Mouse (Mus musculus): Measurements from ENCODE around the gene Il22ra1. TPM values are rescaled to one million over a fixed set of nuclear protein-coding genes. Genes with fewer than 3 reads are reported as not detected.
A peak's percentile ranks its signal among the peaks of the same experiment; 100 is the strongest.

The Il22ra1 gene
- total and polyA plus RNA-seq, 2 experiments from 2014 or later, result 0.84 TPM; not detected in 1

DNA sequence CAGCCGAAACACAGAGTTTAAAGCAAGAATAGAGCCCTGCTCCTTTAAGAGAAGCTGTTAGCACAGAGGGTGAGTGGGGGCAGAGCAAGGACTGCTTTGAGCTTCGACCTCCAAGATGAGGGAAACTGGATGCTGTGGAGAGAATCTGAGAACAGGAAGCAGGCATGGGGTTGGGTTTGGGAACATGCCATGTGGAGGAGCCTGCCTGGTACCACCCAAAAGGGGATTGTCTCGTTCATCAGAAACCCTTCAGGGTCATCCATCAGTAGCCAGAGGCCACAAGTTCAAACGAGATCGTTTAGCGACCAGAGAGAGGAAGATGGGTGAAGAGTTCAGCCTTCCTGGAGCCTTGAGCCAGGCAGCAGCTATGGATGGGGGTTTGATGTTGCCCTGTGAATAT is 15.5 kb downstream of the Il22ra1 start:
- ATAC-seq (no peak), DNase-seq (ENCODE audit: low spot score) (no peak)
- H3K27ac ChIP-seq, result no peak overlapping the region
- H3K4me2 ChIP-seq (ENCODE audit: low read depth, low read length), result no peak overlapping the region
- H3K4me1 ChIP-seq (ENCODE audit: insufficient read depth, low read length), result no peaks in the 10 kb centered on the region
- H3K9me3 ChIP-seq (ENCODE audit: low read length), result no peaks in the 10 kb centered on the region
- H3K27me3 ChIP-seq (ENCODE audit: insufficient read depth, low read length), result no peaks in the 10 kb centered on the region
- no peak overlapping the region for H3K4me3 ChIP-seq (ENCODE audit: low read length)
- TF ChIP-seq CTCF (IDR thresholded peaks at IDR 0.05; ENCODE audit: low read depth), result no peak
- no peaks in the 10 kb centered on the region for H3K36me3 ChIP-seq (ENCODE audit: insufficient read depth, low read length)
- WGBS, result 61% methylated on average over 6 of the region's 6 CpGs
- H3K9ac ChIP-seq (replicated peaks; ENCODE audit: low read length), result no peak overlapping the region

DNA sequence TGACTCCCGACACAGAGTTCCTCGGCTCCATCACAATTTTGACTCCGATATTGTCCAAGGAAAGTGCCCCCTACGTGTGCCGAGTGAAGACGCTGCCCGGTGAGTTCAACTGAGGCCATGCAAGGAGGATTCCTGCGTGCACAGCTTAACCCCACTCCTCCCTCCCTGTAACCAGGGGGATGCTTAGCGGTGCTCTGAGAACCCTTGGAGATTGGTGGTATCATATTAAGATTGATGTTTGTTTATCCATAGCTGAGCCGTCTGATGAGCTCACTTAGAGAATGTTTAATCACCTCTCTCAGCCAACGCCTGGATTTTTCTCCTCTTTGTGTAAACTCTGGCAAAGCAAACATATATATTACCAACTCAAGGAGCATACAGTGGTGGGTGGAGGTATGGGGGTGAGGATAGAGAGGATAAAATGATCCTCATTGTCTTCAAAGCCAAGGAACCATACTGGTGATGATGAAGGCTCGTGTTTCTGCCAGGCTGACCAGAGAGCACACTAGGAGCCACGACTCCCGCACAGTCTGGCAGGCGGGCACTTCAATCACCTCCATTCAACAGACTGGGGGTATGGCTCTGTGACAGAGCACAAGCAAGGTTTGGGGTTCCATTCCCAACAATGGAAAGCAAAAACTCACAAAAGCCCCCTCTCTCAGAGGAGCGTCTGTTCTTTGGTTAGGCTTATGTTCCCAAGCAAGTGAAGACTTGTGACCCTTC is 16.9 kb downstream of the Il22ra1 start:
- no peak overlapping the region for H3K9ac ChIP-seq (replicated peaks; ENCODE audit: low read length)
- no peak overlapping the region for H3K27ac ChIP-seq
- H3K9me3 ChIP-seq (ENCODE audit: low read length), result no peaks in the 10 kb centered on the region
- no peak overlapping the region for H3K4me2 ChIP-seq (ENCODE audit: low read depth, low read length)
- 56% methylated on average over 16 of the region's 16 CpGs for WGBS
- H3K4me1 ChIP-seq (ENCODE audit: insufficient read depth, low read length), result no peaks in the 10 kb centered on the region
- DNase-seq (ENCODE audit: low spot score), result no peak
- ATAC-seq, result no peak
- H3K27me3 ChIP-seq (ENCODE audit: insufficient read depth, low read length), result no peaks in the 10 kb centered on the region
- H3K36me3 ChIP-seq (ENCODE audit: insufficient read depth, low read length), result no peaks in the 10 kb centered on the region
- TF ChIP-seq CTCF (IDR thresholded peaks at IDR 0.05; ENCODE audit: low read depth), result no peak
- H3K4me3 ChIP-seq (ENCODE audit: low read length), result no peak overlapping the region

DNA sequence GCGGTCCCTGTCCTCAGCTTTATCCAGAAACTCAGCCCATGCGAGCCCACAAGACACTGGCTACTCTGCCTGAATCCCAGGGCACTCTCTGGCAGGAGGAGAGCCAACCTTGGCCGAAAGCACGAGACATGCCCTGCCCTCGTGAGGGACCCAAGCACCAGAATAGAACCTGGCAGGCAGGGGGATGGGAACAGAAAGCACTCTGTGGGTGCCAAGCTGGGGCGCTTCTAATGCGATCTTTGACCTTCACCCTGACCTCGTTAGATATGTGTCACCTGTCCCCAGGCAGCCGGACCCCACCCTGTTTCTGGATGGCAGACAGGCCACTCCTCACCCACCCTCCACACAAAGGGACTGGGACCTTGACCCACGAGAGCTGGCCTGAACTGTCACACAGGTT is 17.6 kb downstream of the Il22ra1 start:
- Histone ChIP-seq H3K27ac (no peak overlapping the region), H3K27me3 (ENCODE audit: insufficient read depth, low read length) (no peaks in the 10 kb centered on the region), H3K4me2 (ENCODE audit: low read depth, low read length) (no peak overlapping the region), H3K4me1 (ENCODE audit: insufficient read depth, low read length) (no peaks in the 10 kb centered on the region), H3K9ac (replicated peaks; ENCODE audit: low read length) (no peak overlapping the region), H3K4me3 (ENCODE audit: low read length) (no peak overlapping the region), H3K9me3 (ENCODE audit: low read length) (no peaks in the 10 kb centered on the region), H3K36me3 (ENCODE audit: insufficient read depth, low read length) (no peaks in the 10 kb centered on the region)
- DNase-seq (ENCODE audit: low spot score) (no peak), ATAC-seq (no peak)
- no peak for TF ChIP-seq CTCF (IDR thresholded peaks at IDR 0.05; ENCODE audit: low read depth)
- WGBS, result 80% methylated on average over 10 of the region's 10 CpGs

DNA sequence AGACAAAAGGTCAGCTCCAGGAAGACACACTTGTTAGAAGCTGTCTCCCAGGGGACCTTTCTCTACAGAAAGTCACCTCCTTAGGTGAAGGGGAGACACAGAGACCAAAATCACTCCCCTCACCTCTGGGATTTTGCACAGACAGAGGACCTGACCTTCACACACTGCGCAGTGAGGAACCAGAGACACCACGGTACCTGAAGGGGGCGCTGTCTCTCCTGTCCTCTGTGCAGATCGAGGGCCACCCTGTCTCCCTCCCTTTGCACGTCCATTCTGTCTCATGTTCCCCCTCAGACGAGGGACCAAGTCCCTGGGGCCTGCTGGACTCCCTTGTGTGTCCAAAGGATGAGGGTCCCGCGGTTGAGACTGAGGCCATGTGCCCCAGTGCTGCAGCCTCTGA is 22.9 kb downstream of the Il22ra1 start:
- H3K27ac ChIP-seq, result no peak overlapping the region
- H3K27me3 ChIP-seq (ENCODE audit: insufficient read depth, low read length), result no peaks in the 10 kb centered on the region
- H3K36me3 ChIP-seq (ENCODE audit: insufficient read depth, low read length), result no peaks in the 10 kb centered on the region
- 0 out of 2 replicates have a peak, but pooled peaks cover 6% of the 10 kb centered on the region for H3K9me3 ChIP-seq (ENCODE audit: low read length)
- H3K9ac ChIP-seq (replicated peaks; ENCODE audit: low read length), result no peak overlapping the region
- no peaks in the 10 kb centered on the region for H3K4me1 ChIP-seq (ENCODE audit: insufficient read depth, low read length)
- ATAC-seq, result no peak
- WGBS, result 78% methylated on average over 8 of the region's 8 CpGs
- peak; percentile 15; the same call in 1 of the 2 replicates for TF ChIP-seq CTCF (IDR thresholded peaks at IDR 0.05; ENCODE audit: low read depth)
- no peak overlapping the region for H3K4me2 ChIP-seq (ENCODE audit: low read depth, low read length)
- no peak overlapping the region for H3K4me3 ChIP-seq (ENCODE audit: low read length)
- DNase-seq (ENCODE audit: low spot score), result no peak

DNA sequence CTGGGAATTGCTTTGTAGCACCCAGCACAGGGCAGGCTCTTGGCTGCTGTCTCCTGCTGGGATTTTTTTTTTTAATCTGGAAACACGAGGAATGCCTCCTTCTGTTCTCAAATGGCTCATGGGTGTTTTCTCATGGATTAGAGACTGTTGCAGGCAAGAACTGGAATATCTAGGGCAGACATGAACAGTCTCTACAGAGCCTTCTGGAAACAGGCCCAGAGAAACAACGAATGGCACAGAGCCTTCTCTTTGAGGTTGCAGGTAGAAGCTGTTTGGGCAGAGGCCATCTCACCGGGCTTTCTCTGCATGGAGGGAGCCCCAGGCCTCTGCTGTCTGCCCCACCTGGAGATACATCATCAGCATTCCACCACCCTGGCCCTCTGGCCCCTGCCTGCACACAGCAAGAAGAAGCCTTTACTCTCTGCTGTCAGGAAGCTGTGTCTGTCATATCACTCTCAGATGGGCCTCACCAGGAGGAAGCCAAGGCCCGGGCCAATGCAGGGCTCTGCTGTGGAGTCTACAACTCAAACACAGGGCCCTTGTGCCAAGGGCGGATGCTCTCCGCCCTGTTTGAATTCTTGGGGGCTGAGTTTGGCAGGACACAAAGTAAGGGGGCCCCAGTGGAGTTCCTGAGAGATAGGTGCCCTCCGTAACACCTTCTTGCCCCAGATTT is 24.3 kb downstream of the Il22ra1 start:
- H3K4me2 ChIP-seq (ENCODE audit: low read depth, low read length), result no peak overlapping the region
- no peak overlapping the region for H3K27ac ChIP-seq
- H3K4me3 ChIP-seq (ENCODE audit: low read length), result no peak overlapping the region
- no peaks in the 10 kb centered on the region for H3K4me1 ChIP-seq (ENCODE audit: insufficient read depth, low read length)
- no peak for TF ChIP-seq CTCF (IDR thresholded peaks at IDR 0.05; ENCODE audit: low read depth)
- 0 out of 2 replicates have a peak, but pooled peaks cover 6% of the 10 kb centered on the region for H3K9me3 ChIP-seq (ENCODE audit: low read length)
- no peaks in the 10 kb centered on the region for H3K36me3 ChIP-seq (ENCODE audit: insufficient read depth, low read length)
- WGBS, result 78% methylated on average over 7 of the region's 7 CpGs
- no peaks in the 10 kb centered on the region for H3K27me3 ChIP-seq (ENCODE audit: insufficient read depth, low read length)
- ATAC-seq (no peak), DNase-seq (ENCODE audit: low spot score) (no peak)
- no peak overlapping the region for H3K9ac ChIP-seq (replicated peaks; ENCODE audit: low read length)

DNA sequence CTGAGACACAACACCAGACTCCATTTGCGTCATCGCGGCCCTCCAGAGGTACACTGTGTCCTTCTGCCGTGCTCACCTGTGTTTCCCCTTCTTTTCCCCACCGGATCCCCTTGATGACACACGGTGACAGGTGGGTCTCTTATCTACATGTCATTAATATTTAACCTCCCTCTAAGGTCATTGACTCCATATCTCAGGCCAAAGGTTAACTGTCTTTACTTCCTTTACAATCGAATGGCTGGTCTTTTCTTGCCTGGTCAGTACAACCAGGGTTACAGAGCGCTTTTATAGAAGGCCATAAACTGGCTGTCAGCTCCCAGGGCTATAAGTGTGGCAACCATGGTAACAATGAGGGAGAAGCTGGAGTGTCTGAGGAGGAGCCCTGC is 24.8 kb downstream of the Il22ra1 start:
- WGBS, result 88% methylated on average over 8 of the region's 8 CpGs
- H3K4me2 ChIP-seq (ENCODE audit: low read depth, low read length), result no peak overlapping the region
- H3K27me3 ChIP-seq (ENCODE audit: insufficient read depth, low read length), result no peaks in the 10 kb centered on the region
- 0 out of 2 replicates have a peak, but pooled peaks cover 6% of the 10 kb centered on the region for H3K9me3 ChIP-seq (ENCODE audit: low read length)
- H3K27ac ChIP-seq, result no peak overlapping the region
- TF ChIP-seq CTCF (IDR thresholded peaks at IDR 0.05; ENCODE audit: low read depth), result no peak
- H3K9ac ChIP-seq (replicated peaks; ENCODE audit: low read length), result no peak overlapping the region
- no peak for ATAC-seq
- no peak for DNase-seq (ENCODE audit: low spot score)
- H3K4me3 ChIP-seq (ENCODE audit: low read length), result no peak overlapping the region
- H3K4me1 ChIP-seq (ENCODE audit: insufficient read depth, low read length), result no peaks in the 10 kb centered on the region
- H3K36me3 ChIP-seq (ENCODE audit: insufficient read depth, low read length), result no peaks in the 10 kb centered on the region

DNA sequence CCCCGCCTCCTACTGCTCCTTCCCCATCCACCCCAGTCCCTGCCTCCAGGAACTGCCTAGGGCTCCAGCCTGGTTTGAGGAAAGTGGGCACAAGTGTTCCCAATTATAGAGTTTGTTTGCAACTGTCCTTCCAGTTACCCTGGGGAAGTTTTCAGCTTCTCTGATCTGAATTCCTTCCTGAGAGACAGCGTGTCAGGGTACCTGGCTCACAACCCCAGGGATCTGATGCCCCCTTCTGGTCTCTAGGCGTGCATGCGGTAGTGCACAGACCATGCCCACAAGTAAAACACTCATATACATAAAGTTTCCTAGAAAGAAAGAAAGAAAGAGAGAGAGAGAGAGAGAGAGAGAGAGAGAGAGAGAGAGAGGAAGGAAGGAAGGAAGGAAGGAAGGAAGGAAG is 30.4 kb downstream of the Il22ra1 start:
- no peak for ATAC-seq

More for the DNA sequence above, 30.4 kb downstream of the Il22ra1 start:
- no peak overlapping the region for H3K27ac ChIP-seq
- 30% methylated on average over 4 of the region's 4 CpGs for WGBS
- H3K9me3 ChIP-seq (ENCODE audit: low read length), result 0 out of 2 replicates have a peak, but pooled peaks cover 6% of the 10 kb centered on the region
- H3K36me3 ChIP-seq (ENCODE audit: insufficient read depth, low read length), result no peaks in the 10 kb centered on the region
- no peak for DNase-seq (ENCODE audit: low spot score)
- no peaks in the 10 kb centered on the region for H3K4me1 ChIP-seq (ENCODE audit: insufficient read depth, low read length)
- H3K4me3 ChIP-seq (ENCODE audit: low read length), result no peak overlapping the region
- no peak overlapping the region for H3K4me2 ChIP-seq (ENCODE audit: low read depth, low read length)
- no peaks in the 10 kb centered on the region for H3K27me3 ChIP-seq (ENCODE audit: insufficient read depth, low read length)
- H3K9ac ChIP-seq (replicated peaks; ENCODE audit: low read length), result no peak overlapping the region
- peak; percentile 39 for TF ChIP-seq CTCF (IDR thresholded peaks at IDR 0.05; ENCODE audit: low read depth)
